Mouse (Mus musculus) liver, postnatal 0 days (tissue): ENCODE measurements at regions not wholly inside any gene's neighbourhood (a gene's known extent, or its start where the extent isn't known, plus 50 kb on each side); places are given as distances from the start of the nearest gene placed in this dataset.

ENCODE experiments used
- ATAC-seq: fragments of 200-750 bp; cut with Nextera tagmentation; 2 replicates; pipeline ENCODE4 v1.8.0; 2017; ENCODE audit warnings: mild to moderate bottlenecking, moderate library complexity
- DNase-seq: peaks from one replicate; pipeline ENCODE4 v3.0.0-alpha.2; 2016
- H3K27ac ChIP-seq: fragments of 300-500 bp; sonication (generic); 2 replicates; pipeline ENCODE4 v1.5.1; 2014; ENCODE audit warnings: antibody characterized with exemption, moderate library complexity, mild to moderate bottlenecking, low read depth
- H3K27me3 ChIP-seq: fragments of 300-500 bp; sonication (generic); 2 replicates; pipeline ENCODE4 v1.6.1; 2014; ENCODE audit warnings: low read length, control low read depth, mixed read lengths; ENCODE audit not compliant: insufficient read depth
- H3K36me3 ChIP-seq: fragments of 300-500 bp; sonication (generic); replicated peaks from 2 replicates; pipeline ENCODE4 v1.6.1; 2014; ENCODE audit warnings: mild to moderate bottlenecking, control low read depth, low read length, moderate library complexity, mixed read lengths; ENCODE audit not compliant: insufficient read depth
- H3K4me1 ChIP-seq: fragments of 300-500 bp; sonication (generic); 2 replicates; pipeline ENCODE4 v1.6.1; 2014; ENCODE audit warnings: antibody characterized with exemption, mild to moderate bottlenecking, control low read depth; ENCODE audit not compliant: insufficient read depth
- H3K4me2 ChIP-seq: fragments of 300-500 bp; sonication (generic); 2 replicates; pipeline ENCODE4 v1.6.1; 2014; ENCODE audit warnings: low read depth, mild to moderate bottlenecking, low read length, moderate library complexity, mixed read lengths
- H3K4me3 ChIP-seq: fragments of 300-500 bp; sonication (generic); 2 replicates; pipeline ENCODE4 v1.5.1; 2014; ENCODE audit warnings: low read depth, low read length
- H3K9ac ChIP-seq: fragments of 300-500 bp; sonication (generic); replicated peaks from 2 replicates; pipeline ENCODE4 v1.6.1; 2014; ENCODE audit warnings: mild to moderate bottlenecking, moderate library complexity
- H3K9me3 ChIP-seq: fragments of 300-500 bp; sonication (generic); 2 replicates; pipeline ENCODE4 v1.6.1; 2016; ENCODE audit warnings: mild to moderate bottlenecking, control low read depth, low read length, mixed read lengths
- CTCF ChIP-seq: sonication (generic); IDR thresholded peaks from 2 replicates; pipeline ENCODE4 v1.5.1; 2016; ENCODE audit warnings: antibody characterized with exemption, low read depth
- EP300 ChIP-seq: IDR thresholded peaks from 2 replicates; pipeline ENCODE4 v1.6.1; 2016; ENCODE audit warnings: antibody characterized with exemption, low read depth, mild to moderate bottlenecking
- WGBS: fragments of 180-500 bp; shearing (Covaris S2); extraction: QIAGEN DNeasy Blood & Tissue Kit; methylation state at CpG from one replicate; pipeline ENCODE4 v1.1.7; 2014; ENCODE audit not compliant: insufficient replicate concordance; 5-methylcytosine and 5-hydroxymethylcytosine counted together

DNA sequence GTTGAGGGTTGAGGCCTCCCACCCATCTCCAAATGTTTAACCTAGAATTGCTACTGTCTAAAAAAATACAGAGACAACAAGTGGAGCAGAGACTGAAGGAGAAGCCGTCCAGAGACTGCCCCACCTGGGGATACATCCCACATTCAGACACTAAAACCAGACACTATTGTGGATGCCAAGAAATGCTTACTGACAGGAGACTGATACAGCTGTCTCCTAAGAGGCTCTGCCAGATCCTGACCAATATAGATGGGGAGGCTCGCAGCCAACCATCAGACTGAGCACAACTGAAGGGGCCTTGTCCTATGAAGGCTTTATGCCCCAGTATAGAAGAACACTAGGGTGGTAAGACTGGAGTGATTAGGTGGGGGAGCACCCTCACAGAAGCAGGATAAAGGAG lies 652.5 kb downstream of the Actr3 start:
- DNase-seq (no peak), ATAC-seq (no peak)
- Histone ChIP-seq H3K27ac (no peak overlapping the region), H3K9me3 (no peaks in the 10 kb centered on the region), H3K4me3 (no peak overlapping the region), H3K27me3 (no peaks in the 10 kb centered on the region), H3K4me2 (no peak overlapping the region), H3K36me3 (no peaks in the 10 kb centered on the region), H3K4me1 (no peaks in the 10 kb centered on the region), H3K9ac (no peak overlapping the region)
- WGBS, result 70% methylated on average over 2 of the region's 2 CpGs
- no peak for TF ChIP-seq CTCF

DNA sequence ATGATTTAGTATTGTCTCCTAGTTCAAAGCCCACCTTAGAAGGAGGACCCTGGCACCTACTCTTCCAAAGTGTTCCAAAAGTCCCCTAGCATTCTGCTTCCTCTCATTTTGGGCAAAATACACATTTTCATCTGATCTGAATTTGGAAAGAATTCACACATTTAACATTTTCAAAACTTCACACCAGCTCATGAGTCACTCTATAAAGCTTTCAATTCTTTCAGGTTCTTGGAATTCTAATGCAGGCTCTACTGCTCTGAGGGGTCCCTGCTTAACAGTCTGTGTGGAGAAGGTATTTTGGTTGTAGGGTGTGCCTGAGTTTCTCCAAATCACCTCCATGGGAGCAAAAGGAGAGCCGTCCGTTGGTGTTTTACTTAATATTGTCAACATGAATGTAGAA lies 657.8 kb downstream of the Actr3 start:
- WGBS, result 83% methylated on average over 2 of the region's 2 CpGs
- Histone ChIP-seq H3K27me3 (no peaks in the 10 kb centered on the region), H3K4me3 (no peak overlapping the region), H3K9me3 (no peaks in the 10 kb centered on the region), H3K27ac (no peak overlapping the region), H3K9ac (no peak overlapping the region), H3K4me2 (no peak overlapping the region), H3K4me1 (no peaks in the 10 kb centered on the region), H3K36me3 (no peaks in the 10 kb centered on the region)
- ATAC-seq (no peak), DNase-seq (no peak)
- TF ChIP-seq EP300 (no peak), CTCF (no peak)

DNA sequence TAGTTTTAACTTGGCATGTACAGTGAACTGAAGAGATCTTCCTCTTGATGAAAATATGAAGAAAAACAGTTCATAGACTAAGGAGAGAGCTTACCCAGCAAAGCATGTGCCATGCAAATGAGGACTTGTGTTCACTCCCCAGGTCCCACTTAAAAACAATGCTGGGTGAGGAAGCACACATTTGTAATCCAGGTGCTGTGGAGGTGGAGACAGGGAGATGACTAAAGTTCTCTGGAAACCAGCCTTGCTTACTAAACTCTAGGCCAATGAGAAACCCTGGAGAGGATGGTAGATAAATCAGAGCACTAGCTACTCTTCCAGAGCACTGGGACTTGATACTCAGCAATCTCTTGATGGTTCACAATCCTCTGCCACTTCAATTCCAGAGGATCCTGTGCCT lies 678.8 kb downstream of the Actr3 start:
- H3K4me1 ChIP-seq, result no peaks in the 10 kb centered on the region
- no peak overlapping the region for H3K9ac ChIP-seq
- H3K27ac ChIP-seq, result no peak overlapping the region
- H3K4me3 ChIP-seq, result no peak overlapping the region
- H3K9me3 ChIP-seq, result no peaks in the 10 kb centered on the region
- H3K27me3 ChIP-seq, result no peaks in the 10 kb centered on the region
- TF ChIP-seq CTCF (no peak), EP300 (no peak)
- H3K36me3 ChIP-seq, result no peaks in the 10 kb centered on the region
- DNase-seq (no peak), ATAC-seq (no peak)
- no peak overlapping the region for H3K4me2 ChIP-seq

DNA sequence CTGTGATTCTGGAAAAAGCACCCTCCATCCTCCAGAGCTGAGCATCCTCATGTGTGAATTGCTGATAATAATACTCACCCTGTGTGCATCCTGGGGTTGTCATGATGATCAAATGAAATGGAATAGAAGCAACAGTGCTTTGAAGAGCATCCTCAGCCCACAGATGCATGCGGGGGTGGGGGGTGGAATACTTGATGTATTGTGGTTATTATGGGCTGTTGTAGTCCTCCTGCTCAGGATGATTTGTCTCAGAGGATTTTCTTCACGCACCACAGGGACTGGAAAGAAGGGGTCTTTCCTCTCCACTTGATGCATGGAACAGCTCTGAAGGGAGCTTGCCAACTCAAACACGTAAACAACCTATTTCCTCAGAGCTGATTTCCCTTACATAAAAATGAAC lies 694.4 kb upstream of the Dpp10 start:
- ATAC-seq, result no peak
- Histone ChIP-seq H3K9ac (no peak overlapping the region), H3K4me1 (no peaks in the 10 kb centered on the region), H3K27me3 (no peaks in the 10 kb centered on the region), H3K4me2 (no peak overlapping the region), H3K36me3 (no peaks in the 10 kb centered on the region), H3K9me3 (no peaks in the 10 kb centered on the region), H3K4me3 (no peak overlapping the region), H3K27ac (no peak overlapping the region)
- DNase-seq, result no peak
- 62% methylated on average over 3 of the region's 3 CpGs for WGBS
- no peak for TF ChIP-seq EP300
- TF ChIP-seq CTCF, result no peak

DNA sequence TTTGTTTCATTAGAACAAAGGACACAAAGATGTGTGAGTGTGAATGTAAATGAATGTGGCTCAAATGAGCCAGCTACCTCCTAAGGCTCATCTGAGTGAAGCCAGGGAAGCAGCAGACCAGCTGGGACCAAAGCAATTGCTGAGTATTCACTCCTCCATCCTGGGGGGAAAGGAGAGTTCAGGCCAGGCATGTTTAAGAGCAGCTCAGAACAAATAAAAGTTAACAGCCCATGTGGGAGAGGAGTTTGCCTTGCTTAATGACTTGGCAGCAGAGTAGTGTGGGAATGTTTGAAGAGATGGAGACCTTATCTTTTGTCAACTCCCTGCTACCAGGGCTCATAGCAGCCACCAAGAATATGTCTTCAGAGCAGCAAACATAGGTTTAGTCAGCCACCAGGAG lies 685.0 kb upstream of the Dpp10 start:
- H3K36me3 ChIP-seq, result no peaks in the 10 kb centered on the region
- H3K4me1 ChIP-seq, result no peaks in the 10 kb centered on the region
- no peaks in the 10 kb centered on the region for H3K9me3 ChIP-seq
- TF ChIP-seq CTCF, result no peak
- no peak for TF ChIP-seq EP300
- no peak for ATAC-seq
- no peak overlapping the region for H3K4me3 ChIP-seq
- no peak for DNase-seq
- no peaks in the 10 kb centered on the region for H3K27me3 ChIP-seq
- no peak overlapping the region for H3K4me2 ChIP-seq
- H3K27ac ChIP-seq, result no peak overlapping the region
- H3K9ac ChIP-seq, result no peak overlapping the region

DNA sequence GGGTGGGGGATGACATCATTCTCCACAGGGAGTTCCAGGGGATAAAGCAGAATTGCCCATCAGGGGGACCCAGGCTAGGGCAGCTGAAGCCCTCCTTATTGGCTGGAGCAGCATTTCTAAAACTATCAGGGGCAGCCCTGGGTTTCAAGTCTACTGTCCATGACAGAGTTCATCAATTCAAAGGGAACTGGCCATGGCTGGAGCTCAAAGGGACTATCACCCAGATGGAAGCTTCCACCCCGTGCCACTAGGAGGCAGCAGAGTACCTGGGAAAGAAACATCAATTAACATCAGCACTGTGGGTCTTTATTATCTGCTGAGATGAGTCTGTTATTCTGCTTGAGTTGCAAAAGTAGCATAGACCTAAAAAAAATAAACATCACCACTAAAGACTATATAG lies 672.7 kb upstream of the Dpp10 start:
- no peaks in the 10 kb centered on the region for H3K27me3 ChIP-seq
- no peaks in the 10 kb centered on the region for H3K9me3 ChIP-seq
- H3K4me2 ChIP-seq, result no peak overlapping the region
- no peaks in the 10 kb centered on the region for H3K36me3 ChIP-seq
- no peak overlapping the region for H3K27ac ChIP-seq
- H3K4me1 ChIP-seq, result no peaks in the 10 kb centered on the region
- no peak overlapping the region for H3K9ac ChIP-seq
- no peak overlapping the region for H3K4me3 ChIP-seq
- TF ChIP-seq CTCF (peak; percentile 63), EP300 (no peak)
- peak; percentile 40 for DNase-seq
- 0% methylated on average over 1 of the region's 1 CpGs for WGBS
- no peak for ATAC-seq

DNA sequence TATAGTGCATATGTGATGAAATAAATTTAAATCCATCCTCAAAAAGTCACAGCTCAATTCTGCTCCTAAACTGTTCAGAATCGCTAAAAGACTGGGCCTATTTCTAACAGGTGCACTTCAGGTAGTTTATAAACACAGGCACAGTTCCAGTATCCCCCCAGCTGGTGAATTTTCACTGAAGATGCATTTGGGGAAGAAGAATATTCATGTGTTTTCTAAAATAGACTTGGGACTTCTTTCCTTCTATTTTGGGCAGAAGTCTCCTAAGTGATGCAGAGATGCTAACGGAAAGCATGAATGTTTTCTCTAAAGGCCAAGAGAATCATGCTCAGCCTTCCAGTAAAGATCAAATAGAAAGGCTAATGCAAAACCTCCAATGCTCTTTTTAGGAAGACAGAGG lies 660.9 kb upstream of the Dpp10 start:
- H3K27ac ChIP-seq, result no peak overlapping the region
- no peak overlapping the region for H3K4me3 ChIP-seq
- TF ChIP-seq CTCF (no peak), EP300 (no peak)
- no peaks in the 10 kb centered on the region for H3K27me3 ChIP-seq
- no peak for ATAC-seq
- DNase-seq, result no peak
- H3K4me1 ChIP-seq, result no peaks in the 10 kb centered on the region
- no peaks in the 10 kb centered on the region for H3K9me3 ChIP-seq
- WGBS, result 63% methylated on average over 2 of the region's 2 CpGs
- H3K36me3 ChIP-seq, result no peaks in the 10 kb centered on the region
- no peak overlapping the region for H3K4me2 ChIP-seq
- H3K9ac ChIP-seq, result no peak overlapping the region
